Mouse (Mus musculus) ES-Bruce4 (cell line): ENCODE results near the gene Cep85l.

Source experiments
- CTCF ChIP-seq: IDR thresholded peaks from one replicate; pipeline ENCODE4 v1.8.1; 2011; ENCODE audit warnings: low read depth, low read length
- EP300 ChIP-seq: IDR thresholded peaks from 2 replicates; pipeline ENCODE4 v1.6.1; 2011; ENCODE audit warnings: low read depth, low read length; ENCODE audit not compliant: insufficient read depth
- POLR2A ChIP-seq: IDR thresholded peaks from one replicate; pipeline ENCODE4 v1.8.1; 2011; ENCODE audit warnings: low read length; ENCODE audit not compliant: insufficient read depth

- TF ChIP-seq EP300: no peak
- TF ChIP-seq CTCF: no peak
- TF ChIP-seq POLR2A: no peak
These were observed 43.3 kb upstream of the Cep85l start for GRCm38 (mm10) chr10:53423091-53423490.
